Mouse (Mus musculus) c-Kit-negative CD71-positive TER-119-positive erythroid progenitor cells, embryonic 14.5 days (primary cell): ENCODE results near the gene Alkbh6.

ENCODE experiments used
- DNase-seq: peaks from one replicate; pipeline ENCODE4 v3.0.0-alpha.2; 2013; ENCODE audit warnings: low read depth, low spot score

The Alkbh6 gene

DNA sequence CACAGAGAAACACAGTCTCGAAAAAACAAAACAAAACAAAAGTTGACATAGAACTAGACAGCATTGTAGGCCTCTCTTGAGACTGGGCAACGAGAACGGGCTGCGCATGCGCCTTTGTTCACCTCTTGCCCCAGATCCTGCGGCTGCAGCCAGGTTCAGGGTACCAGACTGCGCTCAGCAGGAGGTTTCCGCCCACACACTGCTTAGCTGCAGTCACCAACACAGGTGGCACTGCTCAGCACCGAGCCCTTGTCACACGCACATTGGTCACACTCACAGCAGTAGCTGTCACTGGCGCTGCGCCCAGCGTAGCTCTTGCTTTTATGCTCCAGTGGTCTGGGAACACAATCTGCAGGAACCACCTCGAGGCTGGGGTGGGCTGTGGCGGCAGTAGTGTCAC, 18.6 kb downstream of the Alkbh6 start:
- DNase-seq = no peak

DNA sequence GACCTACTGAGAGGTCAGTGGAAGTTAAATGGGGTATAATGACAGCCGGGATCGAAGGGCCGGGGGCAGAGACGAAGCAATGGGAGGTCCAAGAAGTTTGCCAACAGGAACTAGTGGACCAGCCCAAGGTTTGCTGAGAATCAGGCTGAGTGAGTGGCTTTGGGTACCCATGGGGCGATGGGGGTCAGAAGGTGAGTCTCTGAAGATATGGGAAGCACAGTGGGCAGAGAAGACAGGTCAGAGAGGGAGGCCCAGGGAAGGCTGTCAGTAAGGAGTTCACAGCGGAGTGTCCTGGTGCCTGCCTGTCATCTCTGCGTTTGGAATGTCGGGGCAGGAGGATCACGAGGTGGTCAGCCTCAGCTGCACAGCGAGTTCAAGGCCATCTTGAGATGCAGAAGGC, 19.9 kb downstream of the Alkbh6 start:
- DNase-seq = no peak

DNA sequence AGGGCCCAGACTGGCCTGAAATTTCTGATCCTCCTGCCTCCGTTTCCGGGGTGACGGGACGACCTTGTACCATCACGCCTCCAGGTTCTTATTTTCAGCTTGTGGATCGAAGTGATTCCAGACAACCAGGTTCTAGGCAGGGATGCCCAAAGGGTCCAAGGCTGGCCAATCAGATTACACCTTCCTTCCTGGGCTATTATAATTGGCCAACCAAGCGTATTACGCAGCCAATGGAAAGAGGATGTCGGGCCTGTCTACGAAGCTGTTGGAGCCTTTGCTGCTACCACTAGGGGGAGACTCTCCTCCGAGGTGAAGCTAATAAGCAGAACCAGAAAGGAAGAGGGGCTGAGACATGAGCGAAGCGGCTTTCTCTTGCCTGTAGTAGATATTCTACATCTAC, 23.4 kb downstream of the Alkbh6 start:
- peak; percentile 20 for DNase-seq

DNA sequence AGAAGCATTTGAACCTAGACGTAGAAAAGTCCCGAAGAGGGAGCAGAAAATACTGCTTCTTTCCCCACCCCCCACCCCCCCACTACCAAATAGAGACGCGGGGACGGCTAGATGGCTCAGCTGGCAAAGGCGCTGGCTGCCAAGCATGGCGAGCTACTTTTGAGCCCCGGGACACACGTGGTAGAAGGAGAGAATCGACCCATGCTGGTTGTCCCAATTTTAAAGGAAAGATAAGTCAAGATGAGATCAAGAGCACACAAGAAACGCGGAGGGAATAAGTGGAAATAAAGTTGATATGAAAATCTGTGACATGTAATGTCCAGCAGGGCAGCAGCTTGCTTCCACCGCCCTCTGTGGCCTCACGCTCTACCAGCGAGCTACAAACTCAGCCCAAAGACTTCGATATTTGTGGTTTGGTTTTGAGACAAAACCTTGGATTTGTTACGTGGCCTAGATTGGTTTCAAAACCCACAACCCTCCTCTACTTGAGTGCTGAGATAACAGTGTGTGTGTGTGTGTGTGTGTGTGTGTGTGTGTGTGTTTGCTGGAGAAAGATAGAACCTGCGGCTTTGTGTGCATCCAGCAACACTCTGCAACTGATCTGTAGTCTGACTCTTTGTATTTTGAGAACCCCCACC, 24.2 kb downstream of the Alkbh6 start:
- no peak for DNase-seq

DNA sequence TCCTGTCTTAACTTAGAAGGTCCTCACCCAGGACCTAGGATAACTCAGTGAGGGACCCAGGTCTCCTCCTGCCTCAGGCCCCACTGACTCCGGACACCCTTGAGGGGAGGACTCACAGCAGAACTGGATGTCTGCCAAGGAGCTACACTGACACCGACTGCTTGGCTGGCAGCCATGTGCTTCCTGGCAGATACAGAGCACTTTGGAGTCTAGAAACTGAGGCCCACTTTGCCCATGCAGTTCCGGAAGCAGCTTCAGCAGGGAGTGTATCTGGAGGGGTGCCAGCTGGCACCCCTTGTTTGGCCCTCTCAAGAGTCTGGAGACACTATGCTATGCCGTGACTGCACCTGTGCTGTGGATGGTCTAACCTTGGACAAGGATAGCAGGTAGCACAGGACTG, 24.9 kb downstream of the Alkbh6 start:
- DNase-seq = no peak

DNA sequence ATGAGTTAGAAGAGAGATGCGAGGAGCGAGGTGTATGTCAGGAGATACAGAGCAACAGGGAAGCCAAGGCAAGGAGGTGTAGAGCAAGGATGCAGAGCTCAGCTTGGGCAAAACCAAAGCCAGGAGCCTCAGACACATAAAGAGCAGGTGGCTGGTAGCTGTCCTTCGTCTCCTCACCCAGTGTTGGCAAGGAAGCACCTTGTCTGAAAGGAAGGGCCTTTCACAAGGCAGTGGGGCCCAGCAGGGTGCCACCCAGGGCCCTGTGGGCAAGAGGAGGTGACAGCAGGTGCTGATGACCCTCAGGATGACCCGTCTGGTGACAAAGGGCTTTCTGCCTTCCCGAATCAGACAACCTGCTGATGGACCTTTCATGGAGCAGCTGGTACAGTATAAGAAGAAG, 26.0 kb downstream of the Alkbh6 start:
- DNase-seq = no peak

DNA sequence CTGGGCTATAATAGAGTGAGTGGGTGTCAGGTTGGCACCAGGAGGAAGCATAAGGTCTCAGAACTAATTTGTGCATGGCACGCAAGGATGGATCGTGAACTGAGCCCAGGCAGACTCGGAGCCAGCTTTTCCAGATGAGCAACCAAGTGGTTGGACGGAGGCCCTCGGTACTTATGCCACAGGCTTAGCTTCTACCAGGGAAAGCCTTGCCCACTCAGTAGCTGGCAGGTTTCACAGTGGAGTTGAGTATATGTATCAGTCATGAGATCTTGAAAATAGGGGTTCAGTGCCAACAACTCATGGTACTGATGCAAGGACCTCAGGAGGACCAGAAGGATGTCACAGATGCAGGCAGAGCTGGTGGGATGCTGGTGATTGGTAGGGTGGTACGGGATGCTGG, 27.2 kb downstream of the Alkbh6 start:
- DNase-seq = no peak

DNA sequence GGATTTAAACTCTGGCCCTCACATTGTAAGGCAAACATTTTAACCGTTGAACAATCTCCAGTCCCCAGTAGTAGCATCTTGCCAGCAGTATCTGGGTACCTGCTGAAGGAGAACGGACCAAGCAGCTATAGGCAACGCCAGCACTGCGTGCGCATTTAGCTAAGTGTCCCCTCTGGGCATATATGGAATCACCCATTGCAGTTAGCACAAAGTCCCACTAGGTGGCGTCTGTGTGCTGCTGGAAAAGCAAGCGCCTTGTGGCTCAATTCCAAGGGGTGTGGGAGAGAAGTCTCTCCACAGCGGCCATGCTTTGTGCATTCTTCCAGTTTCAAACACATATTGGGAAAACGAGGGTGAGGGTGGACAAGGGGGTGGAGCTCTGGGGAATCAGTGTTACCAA, 27.9 kb downstream of the Alkbh6 start:
- DNase-seq = peak; percentile 38

DNA sequence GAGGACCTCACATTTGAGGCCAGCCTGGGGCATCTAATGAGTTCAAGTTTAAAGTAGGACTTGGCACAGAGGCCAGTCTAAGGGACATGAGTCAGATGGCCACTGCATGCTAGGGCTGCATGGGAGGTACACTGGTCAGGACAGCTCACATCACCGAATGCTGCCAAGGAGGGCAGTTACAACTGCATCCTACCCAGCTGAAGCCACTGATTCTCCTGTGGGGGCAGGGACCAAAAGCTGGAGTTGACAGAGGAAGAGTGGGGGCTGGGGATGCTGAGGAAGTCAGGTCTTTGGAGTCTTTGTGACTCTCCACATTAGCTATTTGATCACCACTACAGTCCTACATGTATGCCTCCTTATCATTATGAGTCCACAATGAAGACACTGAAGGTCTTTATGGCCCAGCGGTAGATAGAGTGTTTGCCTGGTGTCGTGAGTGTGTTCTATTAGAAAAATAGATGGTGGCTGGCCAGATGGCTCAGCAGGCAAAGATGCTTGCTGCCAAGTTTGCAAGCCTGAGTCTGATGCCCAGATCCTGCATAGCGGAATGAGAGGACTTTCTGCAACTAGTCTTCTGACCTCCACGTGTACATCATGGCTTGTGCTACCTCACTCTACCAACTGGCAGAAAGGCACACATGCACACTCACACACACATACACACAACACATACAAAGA, 31.1 kb downstream of the Alkbh6 start:
- DNase-seq = no peak

DNA sequence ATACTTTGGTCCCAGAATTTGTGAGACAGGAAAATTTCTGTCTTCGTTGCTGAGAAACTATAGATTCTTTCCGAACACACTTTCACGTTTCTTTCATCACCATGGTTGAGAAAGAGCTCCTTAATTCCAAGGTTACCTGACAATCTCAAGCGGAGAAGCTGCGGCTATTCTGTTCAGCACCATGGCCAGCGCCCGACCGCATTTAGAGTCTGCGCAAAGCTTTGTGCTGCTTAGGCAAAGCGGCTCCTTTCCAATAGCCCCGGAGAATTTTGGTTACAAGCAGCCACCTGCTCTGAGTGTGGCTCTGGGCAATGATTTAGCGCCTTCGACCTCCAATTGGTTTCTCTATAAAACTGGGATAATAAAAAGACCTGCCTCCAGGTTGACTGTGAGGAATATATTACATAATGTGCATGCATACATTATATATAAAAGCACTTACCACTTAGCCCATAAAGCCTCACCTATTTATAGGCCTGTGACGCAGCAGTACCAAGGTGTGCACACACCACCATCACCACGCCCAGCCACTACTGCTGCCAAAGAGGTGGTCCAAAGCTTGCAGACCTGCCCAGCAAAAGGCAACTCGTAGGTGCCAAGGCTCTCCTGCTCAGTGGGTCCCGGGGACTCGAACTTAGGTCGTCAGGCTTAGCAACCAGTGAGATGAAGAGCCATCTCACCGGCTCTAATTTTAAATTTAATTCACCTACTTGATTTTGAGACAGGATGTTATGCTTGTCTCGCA, 38.3 kb downstream of the Alkbh6 start:
- DNase-seq = no peak

DNA sequence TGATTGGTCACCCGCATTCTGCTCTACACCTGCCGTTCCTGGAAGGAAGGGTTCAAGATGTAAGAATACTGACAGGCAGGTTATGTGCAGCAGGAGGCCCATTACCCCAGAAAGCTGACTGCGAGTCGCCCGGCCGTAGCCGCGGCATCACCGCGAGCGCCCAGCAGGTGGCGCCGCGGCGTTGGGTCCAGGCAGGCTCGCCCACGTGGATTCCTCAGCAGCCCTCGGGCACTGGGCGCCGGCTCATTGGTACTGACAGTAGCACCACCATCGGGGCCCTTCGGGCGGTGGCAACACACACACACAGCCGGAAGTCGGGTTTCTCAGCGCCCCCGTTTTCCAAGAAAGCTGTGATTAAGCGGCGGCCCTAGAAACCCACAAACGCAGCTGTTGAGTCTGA, 39.3 kb downstream of the Alkbh6 start:
- no peak for DNase-seq

DNA sequence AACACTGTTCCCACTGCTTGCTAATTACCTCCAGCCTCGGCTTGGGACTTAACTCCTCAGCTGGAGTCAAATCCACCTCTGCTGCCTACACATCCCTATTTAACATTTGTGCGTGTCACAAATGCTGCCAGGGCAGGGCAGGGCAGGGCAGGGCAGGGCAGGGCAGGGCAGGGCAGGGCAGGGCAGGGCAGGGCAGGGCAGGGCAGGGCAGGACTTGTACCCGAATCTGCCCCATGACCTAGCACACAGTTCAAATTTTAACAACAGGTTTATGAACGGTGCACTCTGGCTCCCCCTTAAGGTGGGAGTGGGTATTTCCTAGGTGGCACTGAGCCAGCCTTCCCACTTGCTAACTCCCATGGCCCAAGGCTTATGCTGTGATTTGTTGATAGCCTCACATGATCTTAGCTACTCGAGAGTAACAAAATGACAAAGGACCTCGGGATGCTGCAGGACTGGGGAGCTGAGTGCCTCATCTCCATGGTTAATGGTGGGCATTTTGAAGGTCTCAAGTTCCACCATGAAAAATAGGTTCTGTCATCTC, 44.8 kb downstream of the Alkbh6 start:
- DNase-seq = peak; percentile 21

DNA sequence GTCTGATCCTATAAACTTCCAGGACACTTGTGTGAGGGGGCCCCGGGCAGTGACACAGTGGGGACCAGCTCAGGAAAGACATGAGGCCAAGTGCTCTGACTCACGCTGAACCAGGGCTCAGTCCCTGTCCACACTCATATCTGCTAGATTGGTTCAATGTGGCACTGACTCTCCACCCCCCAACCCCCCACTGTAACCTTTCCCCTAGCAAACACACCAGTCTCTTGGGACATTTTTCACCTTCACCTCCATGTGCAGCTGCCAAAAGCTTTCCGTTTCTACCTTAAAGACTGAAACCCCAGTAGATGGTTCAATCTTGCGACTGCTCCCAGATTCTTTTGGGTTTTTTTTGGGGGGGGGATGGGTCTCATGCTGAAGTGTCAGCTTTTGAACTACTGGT, 45.5 kb downstream of the Alkbh6 start:
- DNase-seq = no peak

DNA sequence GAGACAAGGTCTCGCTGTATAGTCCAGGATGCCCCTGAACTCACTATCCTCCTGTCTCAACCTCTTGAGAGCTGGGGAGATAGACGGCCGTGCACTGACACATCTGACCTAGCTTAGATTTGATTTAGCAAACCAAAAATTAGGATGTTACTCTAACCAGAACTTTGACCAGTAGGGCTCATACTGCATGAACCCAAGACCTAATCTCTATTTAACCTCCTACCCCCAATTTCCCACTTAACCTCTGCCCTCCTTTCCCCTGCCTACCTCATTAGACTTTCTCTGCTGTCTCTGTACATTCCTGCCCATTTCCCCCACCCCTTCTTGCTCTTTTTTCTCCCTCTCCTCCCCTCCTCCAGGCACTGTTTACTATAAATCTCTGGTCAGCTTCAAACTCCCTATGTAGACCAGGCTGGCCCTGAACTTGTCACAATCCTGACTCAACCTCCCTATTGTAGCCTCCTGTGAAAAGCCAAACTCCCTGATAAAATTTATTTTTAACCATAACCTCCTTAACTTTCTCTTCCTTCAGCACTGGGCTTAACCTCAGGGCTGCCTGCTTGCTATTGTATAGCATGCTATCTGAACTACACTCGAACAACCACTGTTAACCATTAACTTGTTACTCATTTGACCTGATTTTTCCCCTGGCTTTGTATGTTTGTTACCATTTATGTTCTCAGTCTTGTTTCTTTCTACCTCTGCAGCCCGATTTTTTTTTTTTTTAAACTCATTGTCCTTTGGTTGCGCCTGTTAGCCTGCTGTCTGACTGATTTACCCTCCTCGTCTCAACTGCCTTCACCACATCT, 50.1 kb downstream of the Alkbh6 start:
- DNase-seq = no peak

DNA sequence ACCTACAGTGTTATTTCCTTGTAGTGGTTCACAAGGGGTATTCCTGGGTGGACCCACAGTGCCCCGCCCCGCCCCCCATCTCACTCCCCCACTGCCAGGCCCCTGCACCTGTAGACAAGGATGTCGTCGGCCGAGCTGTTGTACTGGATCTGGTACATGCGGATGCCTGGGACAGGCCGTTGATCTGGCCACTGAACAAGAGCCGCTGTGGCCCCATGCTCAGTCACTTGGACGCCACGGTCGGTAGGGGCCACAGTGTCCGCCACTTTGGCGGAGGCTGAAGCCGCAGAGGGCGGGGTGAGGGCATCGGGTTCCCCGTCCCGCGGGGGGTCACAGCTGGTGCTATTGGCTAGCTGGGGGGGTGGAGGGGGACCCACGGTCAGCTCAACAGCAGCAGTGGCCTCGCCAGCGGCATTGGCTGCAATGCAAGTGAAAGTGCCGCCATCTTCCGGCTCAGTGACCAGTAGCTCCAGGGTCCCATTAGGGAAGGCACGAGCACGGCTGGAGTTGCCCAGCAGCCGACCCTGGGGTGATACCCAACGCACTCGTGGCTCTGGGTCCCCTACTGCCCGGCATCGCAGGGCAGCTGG, 50.9 kb downstream of the Alkbh6 start:
- no peak for DNase-seq

DNA sequence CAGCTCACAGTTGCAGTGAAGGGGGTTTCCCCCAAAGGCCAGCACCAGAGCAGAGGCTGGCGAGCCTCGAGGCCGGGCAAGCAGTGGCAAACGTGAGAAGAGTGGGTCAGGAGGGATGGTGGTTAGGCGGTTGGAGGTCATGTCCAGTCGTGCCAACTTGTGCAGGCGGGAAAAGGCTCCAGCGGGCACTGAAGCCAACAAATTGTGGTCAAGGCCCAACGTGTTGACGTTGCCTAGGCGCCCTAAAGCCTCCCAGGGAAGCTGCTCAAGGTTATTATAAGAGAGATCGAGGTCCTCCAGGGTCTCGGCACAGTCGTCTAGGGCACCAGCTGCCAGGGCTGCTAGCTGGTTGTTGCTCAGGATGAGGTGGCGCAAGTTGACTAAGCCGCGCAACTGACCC, 51.5 kb downstream of the Alkbh6 start:
- no peak for DNase-seq

DNA sequence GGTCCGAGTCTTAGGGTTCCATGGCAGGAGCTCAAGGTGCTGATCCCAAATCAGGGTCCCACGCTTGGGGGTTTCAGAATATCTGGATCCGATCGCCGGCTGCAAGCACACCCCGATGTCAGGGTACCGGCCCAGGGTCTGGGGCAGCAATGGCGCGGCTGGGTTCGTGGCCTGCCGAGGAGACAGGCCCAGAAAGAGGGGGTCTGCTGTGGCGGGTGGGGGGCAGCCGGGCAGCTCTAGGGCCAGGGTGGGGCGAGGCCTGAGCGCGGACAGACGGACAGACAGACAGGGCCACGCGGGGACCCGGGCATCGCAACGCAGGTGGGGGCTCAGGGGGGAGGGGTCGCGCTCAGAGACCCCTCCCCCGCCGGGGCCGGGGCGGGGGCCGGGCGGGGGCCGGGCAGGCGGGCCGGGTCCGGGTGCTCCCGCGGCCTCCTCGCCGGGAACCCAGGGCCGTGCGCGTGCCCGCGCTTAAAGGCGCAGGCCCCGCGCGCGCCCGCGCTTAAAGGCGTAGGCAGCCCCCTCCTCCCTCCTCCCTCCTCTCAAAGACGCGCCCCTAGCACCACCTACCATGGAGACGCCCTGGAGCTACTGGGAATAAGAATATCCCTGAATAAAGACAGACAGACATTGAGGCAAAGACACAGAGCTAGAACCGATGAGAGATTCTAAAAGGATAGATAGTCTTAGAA, 54.3 kb downstream of the Alkbh6 start, which contains the start of gene Lrfn3:
Lrfn3 (minus strand) TSS at position 121 of the 692 bp plus-strand sequence.
- DNase-seq = no peak

DNA sequence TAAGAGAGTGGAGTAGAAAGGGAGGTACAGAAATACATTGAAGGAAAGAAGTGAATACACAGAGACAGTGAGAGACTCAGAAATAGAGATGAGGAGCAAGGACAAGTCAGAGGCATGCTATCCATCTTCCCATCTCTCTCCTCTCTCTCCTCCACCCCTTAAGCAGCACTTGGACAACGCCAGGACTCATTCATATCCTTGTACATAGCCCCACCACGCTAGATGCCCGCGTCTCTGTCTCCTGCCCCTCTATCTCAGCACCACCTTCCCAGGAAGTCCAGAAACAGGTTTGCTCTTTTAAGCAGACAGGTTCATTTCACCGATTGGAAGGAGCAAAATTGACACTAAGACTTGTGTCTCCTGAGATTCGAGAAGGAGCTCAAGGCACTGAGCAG, 54.8 kb downstream of the Alkbh6 start:
- no peak for DNase-seq
